Mouse (Mus musculus) CH12.LX (cell line): Measurements from ENCODE around the gene Slc28a3.

Experiments
- CHD1 ChIP-seq: IDR thresholded peaks from 2 replicates; pipeline ENCODE4 v1.6.1; 2012; ENCODE audit warnings: low read depth, low read length, improper control_type of control experiment, inconsistent platforms
- CHD2 ChIP-seq: IDR thresholded peaks from 2 replicates; pipeline ENCODE4 v1.6.1; 2011; ENCODE audit warnings: low read length, improper control_type of control experiment
- CTCF ChIP-seq, 2 experiments: IDR thresholded peaks in 1 of 2; conservative IDR thresholded peaks in 1 of 2; 2 replicates each; pipeline ENCODE4 v1.5.1; 2011 to 2012; ENCODE audit warnings: low read depth in 2 of 2, low read length in 2 of 2, improper control_type of control experiment in 1 of 2, inconsistent platforms in 1 of 2, mild to moderate bottlenecking in 1 of 2, moderate library complexity in 1 of 2
- E2F4 ChIP-seq: IDR thresholded peaks from 2 replicates; pipeline ENCODE4 v1.6.1; 2011; ENCODE audit warnings: low read depth, low read length, improper control_type of control experiment; ENCODE audit not compliant: insufficient replicate concordance
- EP300 ChIP-seq: IDR thresholded peaks from 2 replicates; pipeline ENCODE4 v1.6.1; 2011; ENCODE audit warnings: low read length, improper control_type of control experiment
- HCFC1 ChIP-seq: IDR thresholded peaks from 2 replicates; pipeline ENCODE4 v1.6.1; 2012; ENCODE audit warnings: low read depth, mild to moderate bottlenecking, inconsistent platforms, low read length, improper control_type of control experiment
- JUN ChIP-seq: IDR thresholded peaks from 2 replicates; pipeline ENCODE4 v1.6.1; 2011; ENCODE audit warnings: low read depth, mild to moderate bottlenecking, low read length, improper control_type of control experiment, moderate library complexity; ENCODE audit not compliant: insufficient read depth
- JUND ChIP-seq: conservative IDR thresholded peaks from 2 replicates; pipeline ENCODE4 v1.6.1; 2011; ENCODE audit warnings: low read depth, low read length, improper control_type of control experiment
- MAFK ChIP-seq: IDR thresholded peaks from 2 replicates; pipeline ENCODE4 v1.6.1; 2011; ENCODE audit warnings: low read length, improper control_type of control experiment; ENCODE audit not compliant: insufficient replicate concordance
- MAX ChIP-seq: IDR thresholded peaks from 2 replicates; pipeline ENCODE4 v1.6.1; 2011; ENCODE audit warnings: low read length, improper control_type of control experiment
- PAX5 ChIP-seq: IDR thresholded peaks from 2 replicates; pipeline ENCODE4 v1.6.1; 2012; ENCODE audit warnings: low read length, inconsistent platforms, mixed read lengths
- POLR2A ChIP-seq: IDR thresholded peaks from 2 replicates; pipeline ENCODE4 v1.6.1; 2011; ENCODE audit warnings: low read depth, mild to moderate bottlenecking, improper control_type of control experiment, low read length
- SIN3A ChIP-seq: IDR thresholded peaks from 2 replicates; pipeline ENCODE4 v1.6.1; 2012; ENCODE audit warnings: low read length, improper control_type of control experiment, inconsistent platforms
- USF1 ChIP-seq: IDR thresholded peaks from 2 replicates; pipeline ENCODE4 v1.6.1; 2014; ENCODE audit warnings: low read depth, mild to moderate bottlenecking, inconsistent platforms, low read length, improper control_type of control experiment

DNA sequence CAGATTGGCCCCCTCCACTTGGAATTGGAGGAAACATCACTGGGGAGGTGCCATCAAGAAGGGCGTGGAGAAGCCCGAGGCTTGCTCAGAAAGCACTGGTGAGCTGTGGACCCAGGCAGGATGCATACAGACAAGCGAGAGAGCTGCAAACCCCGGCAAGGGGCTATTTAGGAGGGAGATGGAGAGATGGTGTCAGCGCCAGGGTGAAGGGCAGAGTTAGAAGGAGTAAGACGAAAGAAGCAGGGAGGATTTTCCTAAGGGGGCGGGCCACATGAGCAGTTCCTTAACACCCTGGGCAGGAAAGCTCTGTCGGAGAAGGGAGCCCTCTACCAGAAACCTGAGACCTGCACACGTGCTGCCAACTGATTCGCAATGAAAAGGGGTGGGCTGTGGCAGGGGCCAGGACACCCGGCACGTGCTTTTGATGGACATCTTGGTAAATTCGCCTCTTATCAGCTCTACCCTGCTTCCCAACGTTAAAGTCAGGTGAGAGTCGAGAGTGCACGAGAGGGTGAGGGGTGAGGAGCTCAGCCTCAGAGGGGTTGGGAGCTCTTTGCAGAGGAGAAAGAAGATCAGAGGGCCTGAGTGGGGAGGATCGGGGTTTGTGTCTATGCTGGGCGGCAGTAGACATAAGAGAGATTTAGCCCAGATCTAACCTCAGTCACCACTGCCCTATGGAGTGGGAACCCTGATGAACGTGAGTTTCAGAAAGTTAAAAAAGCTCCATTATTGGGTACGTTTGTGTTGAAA, 87.5 kb downstream of the Slc28a3 start:
- TF ChIP-seq CTCF (conservative IDR thresholded peaks at IDR 0.05 in 1 of 2, IDR thresholded peaks at IDR 0.05 in 1 of 2; ENCODE audit: low read depth in 2 of 2, low read length in 2 of 2) (no peak), E2F4 (no peak), SIN3A (no peak), JUND (no peak), POLR2A (no peak), CHD2 (no peak), MAX (no peak), MAFK (no peak), JUN (no peak), CHD1 (no peak), USF1 (no peak), EP300 (no peak), PAX5 (no peak), HCFC1 (no peak)
